Mouse (Mus musculus) limb, embryonic 15.5 days (tissue): ENCODE results near the gene Ptch2. TPM values are rescaled to one million over a fixed set of nuclear protein-coding genes. Genes with fewer than 3 reads are reported as not detected.
A peak's percentile ranks its signal among the peaks of the same experiment; 100 is the strongest.

Experiments
- ATAC-seq: fragments of 200-750 bp; cut with Nextera tagmentation; 2 replicates; pipeline ENCODE4 v1.8.0; 2017; ENCODE audit warnings: low read depth, moderate TSS enrichment; ENCODE audit not compliant: insufficient number of reproducible peaks, low FRiP score, low TSS enrichment
- H3K27ac ChIP-seq: fragments of 300-500 bp; sonication (generic); 2 replicates; pipeline ENCODE4 v1.5.1; 2015; ENCODE audit warnings: moderate library complexity, mild to moderate bottlenecking, inconsistent platforms
- H3K27me3 ChIP-seq: fragments of 300-500 bp; sonication (generic); 2 replicates; pipeline ENCODE4 v1.6.1; 2015; ENCODE audit warnings: inconsistent platforms
- H3K36me3 ChIP-seq: fragments of 300-500 bp; sonication (generic); 2 replicates; pipeline ENCODE4 v1.6.1; 2015; ENCODE audit warnings: inconsistent platforms
- H3K4me1 ChIP-seq: fragments of 300-500 bp; sonication (generic); 2 replicates; pipeline ENCODE4 v1.6.1; 2015; ENCODE audit warnings: inconsistent platforms
- H3K4me2 ChIP-seq: fragments of 300-500 bp; sonication (generic); 2 replicates; pipeline ENCODE4 v1.6.1; 2015; ENCODE audit warnings: mild to moderate bottlenecking, inconsistent platforms
- H3K4me3 ChIP-seq: fragments of 300-500 bp; sonication (generic); 2 replicates; pipeline ENCODE4 v1.5.1; 2015; ENCODE audit warnings: mild to moderate bottlenecking, inconsistent platforms
- H3K9ac ChIP-seq: fragments of 300-500 bp; sonication (generic); 2 replicates; pipeline ENCODE4 v1.6.1; 2015; ENCODE audit warnings: inconsistent platforms
- H3K9me3 ChIP-seq: fragments of 300-500 bp; sonication (generic); 2 replicates; pipeline ENCODE4 v1.6.1; 2016; ENCODE audit warnings: inconsistent platforms
- WGBS: fragments of 180-500 bp; shearing (Covaris S2); methylation state at CpG from one replicate; pipeline ENCODE4 v1.1.7; 2015; 5-methylcytosine and 5-hydroxymethylcytosine counted together
- polyA plus RNA-seq: library from polyadenylated mRNA; unstranded; fragments of >200 nt; fragmentation: Nextera tagmentation; extraction: Ambion mirVana; gene quantifications from 2 replicates; pipeline ENCODE4 v1.2.1, GENCODE M21; 2015

Gene Ptch2
- polyA plus RNA-seq: 13.7 and 15.8 TPM in 2 replicates

DNA sequence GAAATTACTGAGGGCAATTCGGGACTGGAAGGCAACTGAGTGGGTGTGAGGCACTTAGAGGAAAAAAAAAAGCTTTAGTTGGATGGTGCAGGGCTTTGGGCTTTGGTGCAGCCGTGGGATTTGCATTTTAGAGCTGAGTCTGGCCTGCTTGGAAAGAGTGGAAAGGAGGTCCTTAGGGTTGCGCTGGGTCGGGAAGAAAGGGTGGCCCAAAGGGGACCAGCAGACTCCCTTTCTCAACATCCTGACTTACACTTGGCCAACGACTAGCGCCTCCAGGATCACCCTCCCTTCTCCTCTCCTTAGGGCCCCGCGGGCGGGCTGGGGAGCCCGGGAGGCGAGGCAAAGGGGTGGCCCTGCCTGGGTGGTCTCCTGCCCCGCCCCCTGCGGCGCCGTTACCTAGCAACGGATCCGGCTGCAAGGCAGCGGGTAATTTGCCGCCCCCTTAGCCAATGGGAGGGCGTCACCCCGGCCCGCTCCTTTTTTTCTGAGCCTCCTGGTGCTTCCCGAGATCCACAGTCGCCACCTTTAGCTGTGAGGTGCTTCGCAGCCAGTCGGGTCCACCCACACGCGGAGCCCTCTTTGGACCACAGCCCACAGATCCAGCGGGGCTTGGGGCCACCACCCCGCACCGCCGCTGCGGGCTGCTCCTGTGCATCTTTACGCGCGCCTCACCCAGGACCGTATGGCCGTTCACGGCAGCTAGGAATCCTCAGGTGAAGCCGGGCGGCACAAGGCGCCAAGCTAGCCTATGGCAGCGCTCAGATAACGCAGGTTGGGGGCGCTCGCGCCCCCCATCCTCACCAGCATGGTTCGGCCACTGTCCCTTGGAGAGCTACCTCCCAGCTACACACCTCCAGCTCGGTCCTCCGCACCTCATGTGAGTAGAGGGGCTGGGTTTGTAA is at the start of gene Ptch2:
TSS of gene Ptch2 (plus strand) at position 525 of the 902 bp plus-strand sequence.
- peak within 1 kb of the TSS; percentile 95 for H3K4me2 ChIP-seq
- H3K27me3 ChIP-seq: no peaks in the 10 kb centered on the region
- peak; percentile 83 for ATAC-seq
- H3K9ac ChIP-seq: peak within 1 kb of the TSS; percentile 60
- peaks cover 3% of the 10 kb centered on the region; the same call in 1 of the 2 replicates for H3K36me3 ChIP-seq
- H3K9me3 ChIP-seq: no peaks in the 10 kb centered on the region
- H3K4me1 ChIP-seq: peaks cover 37% of the 10 kb centered on the region
- H3K4me3 ChIP-seq: peak within 1 kb of the TSS; percentile 65
- H3K27ac ChIP-seq: peak within 1 kb of the TSS; percentile 84
- WGBS: 1% methylated on average over 50 of the region's 50 CpGs

DNA sequence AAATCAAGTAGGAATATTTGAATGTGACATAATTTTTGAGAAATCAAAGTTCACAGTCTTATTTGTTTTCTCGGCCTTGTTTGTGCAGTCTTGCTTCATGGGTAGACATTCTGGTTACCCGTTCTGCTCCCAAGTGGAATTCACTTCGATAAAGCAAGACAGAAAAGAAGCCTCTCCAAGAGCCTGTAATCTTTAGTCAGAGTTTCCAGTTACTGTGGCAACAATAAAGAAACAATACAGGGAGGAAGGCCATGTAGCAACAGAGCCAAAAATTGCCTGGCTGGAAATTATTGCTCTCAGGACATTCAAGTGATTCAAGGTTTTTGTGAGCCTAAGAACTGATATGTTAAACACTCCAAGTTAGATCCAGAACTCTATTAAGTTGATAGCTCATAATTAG is 47.0 kb upstream of the Ptch2 start:
- H3K9ac ChIP-seq: no peak overlapping the region

DNA sequence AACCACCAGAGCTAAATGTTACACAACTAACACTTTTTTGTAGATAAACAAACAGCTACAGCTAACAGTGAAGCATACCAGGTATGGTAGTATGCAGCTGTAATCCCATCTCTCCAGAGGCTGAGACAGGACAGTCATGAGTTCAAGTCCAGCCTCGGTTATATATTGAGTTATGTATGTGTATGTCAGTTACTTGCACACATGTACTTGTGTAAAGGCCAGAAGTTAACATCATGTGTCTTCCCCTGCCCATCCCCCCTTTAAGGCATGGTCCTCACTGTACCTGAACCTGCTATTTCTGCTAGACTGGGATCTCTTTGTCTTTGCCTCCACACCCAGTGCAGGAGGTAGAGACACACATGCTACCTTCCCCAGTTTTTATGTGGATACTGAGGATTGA is 46.4 kb upstream of the Ptch2 start:
- Histone ChIP-seq H3K4me1 (peaks cover 3% of the 10 kb centered on the region; the same call in 1 of the 2 replicates), H3K27ac (peak overlapping the region; percentile 47; the same call in 1 of the 2 replicates), H3K9ac (no peak overlapping the region), H3K4me3 (no peak overlapping the region), H3K36me3 (peaks cover 17% of the 10 kb centered on the region), H3K27me3 (no peaks in the 10 kb centered on the region), H3K4me2 (no peak overlapping the region), H3K9me3 (no peaks in the 10 kb centered on the region)
- ATAC-seq: no peak
- 95% methylated on average over 1 of the region's 1 CpGs for WGBS

More for the DNA sequence above, 47.0 kb upstream of the Ptch2 start:
- 61% methylated on average over 3 of the region's 3 CpGs for WGBS
- Histone ChIP-seq H3K36me3 (peaks cover 19% of the 10 kb centered on the region), H3K4me1 (peaks cover under 1% of the 10 kb centered on the region; the same call in 1 of the 2 replicates), H3K27ac (peak overlapping the region; percentile 47), H3K27me3 (no peaks in the 10 kb centered on the region), H3K9me3 (no peaks in the 10 kb centered on the region), H3K4me2 (no peak overlapping the region), H3K4me3 (no peak overlapping the region)
- ATAC-seq: no peak; the same call in 1 of the 2 replicates

DNA sequence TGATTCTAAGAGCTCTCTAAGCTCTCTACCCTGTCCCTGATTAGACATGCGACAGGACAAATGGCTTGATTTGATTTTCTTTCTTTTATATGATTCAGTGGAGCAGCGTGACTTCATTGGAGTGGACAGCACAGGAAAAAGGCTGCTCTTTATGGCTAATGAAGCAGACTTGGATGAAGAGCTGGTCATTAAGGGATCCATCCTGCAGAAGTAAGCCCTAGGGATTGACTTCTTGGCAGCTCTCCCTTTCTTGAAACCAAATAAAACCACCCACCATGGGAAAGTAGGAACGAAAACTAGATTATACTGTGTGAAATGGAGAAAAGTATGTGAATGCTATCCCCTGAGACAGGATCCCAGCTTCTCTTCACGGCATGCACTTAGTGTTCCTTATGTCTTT is 43.2 kb upstream of the Ptch2 start:
- no peaks in the 10 kb centered on the region for H3K27me3 ChIP-seq
- peak; percentile 44; the same call in 1 of the 2 replicates for ATAC-seq
- no peak overlapping the region for H3K9ac ChIP-seq
- no peaks in the 10 kb centered on the region for H3K9me3 ChIP-seq
- peaks cover 3% of the 10 kb centered on the region; the same call in 1 of the 2 replicates for H3K4me1 ChIP-seq
- H3K4me2 ChIP-seq: no peak overlapping the region
- H3K4me3 ChIP-seq: no peak overlapping the region
- 0 out of 2 replicates have a peak overlapping the region, but pooled peaks have one; percentile 35 for H3K27ac ChIP-seq
- H3K36me3 ChIP-seq: peaks cover 14% of the 10 kb centered on the region
- 61% methylated on average over 4 of the region's 4 CpGs for WGBS

DNA sequence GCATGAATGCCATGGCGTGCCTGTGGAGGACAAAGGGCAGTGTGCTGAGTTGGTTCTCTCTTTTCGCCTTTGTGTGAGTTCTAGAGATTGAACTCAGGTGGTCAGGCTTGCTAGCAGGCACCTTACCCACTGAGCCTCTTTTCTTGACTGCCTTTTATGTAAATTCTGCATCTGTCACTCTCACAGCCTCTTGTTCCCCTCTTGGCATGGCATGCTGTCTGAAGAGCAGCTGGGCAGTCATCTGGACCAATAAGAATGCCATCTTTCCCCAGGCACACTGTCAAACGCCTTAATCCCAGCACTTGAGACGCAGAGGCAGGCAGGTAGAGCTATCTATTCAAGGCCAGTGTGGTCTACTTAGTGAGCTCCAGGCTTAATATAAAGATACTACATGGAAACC is 41.9 kb upstream of the Ptch2 start:
- Histone ChIP-seq H3K27me3 (no peaks in the 10 kb centered on the region), H3K27ac (peak overlapping the region; percentile 44; the same call in 1 of the 2 replicates), H3K4me3 (no peak overlapping the region), H3K9me3 (no peaks in the 10 kb centered on the region), H3K36me3 (peaks cover 18% of the 10 kb centered on the region), H3K4me1 (peaks cover 3% of the 10 kb centered on the region; the same call in 1 of the 2 replicates), H3K4me2 (no peak overlapping the region), H3K9ac (no peak overlapping the region)
- no peak for ATAC-seq
- WGBS: 88% methylated on average over 4 of the region's 4 CpGs

DNA sequence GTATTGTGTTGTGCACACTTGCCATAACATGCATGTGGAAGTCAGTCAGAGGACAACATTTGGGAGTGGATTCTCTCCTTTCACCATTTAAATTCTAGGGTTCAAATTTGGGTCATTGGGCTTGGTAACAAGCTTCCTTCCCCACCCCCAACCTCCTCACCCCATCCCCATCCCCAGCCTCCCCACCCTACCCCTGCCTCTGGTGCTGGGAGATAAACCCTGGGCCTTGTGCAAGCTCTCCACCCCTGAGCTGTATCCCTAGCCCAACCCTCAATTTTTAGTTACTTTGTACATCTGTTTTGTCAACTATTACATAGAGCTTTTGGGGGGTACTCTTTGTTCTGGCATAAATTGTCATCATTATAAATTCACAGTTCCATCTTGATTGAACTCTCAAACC is 39.8 kb upstream of the Ptch2 start:
- Histone ChIP-seq H3K4me2 (no peak overlapping the region), H3K9ac (no peak overlapping the region), H3K4me1 (peaks cover 3% of the 10 kb centered on the region; the same call in 1 of the 2 replicates), H3K27me3 (no peaks in the 10 kb centered on the region), H3K36me3 (peaks cover 10% of the 10 kb centered on the region; the same call in 1 of the 2 replicates), H3K27ac (no peak overlapping the region), H3K4me3 (no peak overlapping the region), H3K9me3 (no peaks in the 10 kb centered on the region)
- no peak for ATAC-seq

GRCm38 (mm10) chr4:117056514-117056913 is 39.4 kb upstream of the Ptch2 start:
- 89% methylated on average over 2 of the region's 2 CpGs for WGBS
- no peak overlapping the region for H3K27ac ChIP-seq
- no peak for ATAC-seq

DNA sequence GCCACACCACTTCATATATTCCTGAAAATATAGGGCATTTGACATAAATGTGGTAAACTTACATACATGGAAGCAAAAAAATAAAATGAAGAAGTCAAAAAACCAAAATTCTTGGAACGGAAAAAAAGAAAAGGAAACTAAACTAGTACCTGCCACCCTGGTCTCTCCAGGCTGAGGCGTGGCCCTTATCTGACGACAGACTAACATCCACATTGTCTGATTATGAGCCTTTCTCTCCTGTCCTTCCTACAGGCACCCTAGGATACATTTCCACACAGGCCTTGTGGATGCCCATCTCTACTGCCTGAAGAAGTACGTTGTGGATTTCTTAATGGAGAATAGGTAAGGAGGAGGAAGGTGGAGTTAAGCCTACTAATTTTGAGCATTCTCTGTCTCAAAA is 37.4 kb upstream of the Ptch2 start:
- no peak for ATAC-seq
- Histone ChIP-seq H3K9me3 (no peaks in the 10 kb centered on the region), H3K4me2 (no peak overlapping the region), H3K9ac (no peak overlapping the region), H3K4me1 (peaks cover 3% of the 10 kb centered on the region; the same call in 1 of the 2 replicates), H3K36me3 (peaks cover 20% of the 10 kb centered on the region), H3K27me3 (no peaks in the 10 kb centered on the region), H3K27ac (no peak overlapping the region), H3K4me3 (no peak overlapping the region)
- 89% methylated on average over 4 of the region's 4 CpGs for WGBS

More at GRCm38 (mm10) chr4:117056514-117056913, 39.4 kb upstream of the Ptch2 start:
- Histone ChIP-seq H3K4me2 (no peak overlapping the region), H3K9ac (no peak overlapping the region), H3K4me1 (peaks cover 3% of the 10 kb centered on the region; the same call in 1 of the 2 replicates), H3K9me3 (no peaks in the 10 kb centered on the region), H3K27me3 (no peaks in the 10 kb centered on the region), H3K4me3 (no peak overlapping the region), H3K36me3 (peaks cover 12% of the 10 kb centered on the region)

DNA sequence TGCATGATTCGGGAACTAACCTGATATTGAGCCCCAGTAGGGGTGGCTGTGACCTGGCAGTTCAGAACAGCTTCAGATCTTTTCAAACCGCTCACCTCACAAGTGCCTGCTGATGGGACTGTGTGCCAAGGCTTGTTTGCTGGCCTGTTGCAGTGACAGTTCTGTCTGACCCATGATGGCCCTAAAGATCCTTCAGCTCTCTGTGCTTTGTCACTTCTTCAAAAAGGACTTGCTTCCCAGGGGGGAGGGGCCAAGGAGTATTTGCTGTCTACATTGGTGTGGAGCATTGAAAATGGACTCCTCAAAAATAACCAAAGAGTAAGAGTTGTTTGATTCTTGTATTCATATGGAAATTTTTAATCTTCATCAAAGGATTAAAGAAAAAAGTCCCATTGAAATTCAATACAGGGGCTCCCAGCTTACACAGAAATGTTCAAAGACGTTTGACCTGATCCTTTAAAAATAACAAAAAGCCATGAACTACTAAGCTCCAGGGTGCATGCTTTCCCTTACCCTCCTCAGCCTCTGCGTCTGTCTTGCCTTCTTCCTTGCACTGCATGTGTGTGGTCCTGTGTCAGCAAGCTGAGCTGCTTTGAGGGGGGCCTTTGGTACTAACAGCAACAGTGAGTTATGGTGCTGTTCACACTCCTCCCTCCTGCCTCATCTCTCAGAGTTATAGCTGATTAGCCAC is 33.0 kb upstream of the Ptch2 start:
- Histone ChIP-seq H3K27ac (no peak overlapping the region), H3K4me1 (no peaks in the 10 kb centered on the region), H3K4me2 (no peak overlapping the region), H3K9me3 (no peaks in the 10 kb centered on the region), H3K4me3 (no peak overlapping the region), H3K9ac (no peak overlapping the region), H3K27me3 (no peaks in the 10 kb centered on the region), H3K36me3 (peaks cover 36% of the 10 kb centered on the region)
- no peak for ATAC-seq
- 66% methylated on average over 4 of the region's 4 CpGs for WGBS

- no peaks in the 10 kb centered on the region for H3K9me3 ChIP-seq
- H3K36me3 ChIP-seq: peaks cover 68% of the 10 kb centered on the region
- no peak overlapping the region for H3K4me3 ChIP-seq
- H3K27me3 ChIP-seq: no peaks in the 10 kb centered on the region
- ATAC-seq: no peak
- H3K4me1 ChIP-seq: no peaks in the 10 kb centered on the region
- no peak overlapping the region for H3K4me2 ChIP-seq
- WGBS: 90% methylated on average over 7 of the region's 7 CpGs
- H3K9ac ChIP-seq: no peak overlapping the region
- no peak overlapping the region for H3K27ac ChIP-seq
Measured at GRCm38 (mm10) chr4:117068035-117068434, 27.8 kb upstream of the Ptch2 start.

GRCm38 (mm10) chr4:117069647-117070046 is 26.2 kb upstream of the Ptch2 start:
- Histone ChIP-seq H3K4me1 (no peaks in the 10 kb centered on the region), H3K9me3 (no peaks in the 10 kb centered on the region), H3K27ac (no peak overlapping the region), H3K36me3 (peaks cover 73% of the 10 kb centered on the region), H3K4me2 (no peak overlapping the region), H3K9ac (no peak overlapping the region), H3K4me3 (no peak overlapping the region), H3K27me3 (no peaks in the 10 kb centered on the region)
- WGBS: 92% methylated on average over 1 of the region's 1 CpGs
- ATAC-seq: no peak

GRCm38 (mm10) chr4:117070624-117071023 is 25.3 kb upstream of the Ptch2 start:
- Histone ChIP-seq H3K4me1 (no peaks in the 10 kb centered on the region), H3K27me3 (no peaks in the 10 kb centered on the region)
- ATAC-seq: no peak

More at GRCm38 (mm10) chr4:117070624-117071023, 25.3 kb upstream of the Ptch2 start:
- Histone ChIP-seq H3K4me2 (no peak overlapping the region), H3K9me3 (no peaks in the 10 kb centered on the region), H3K36me3 (peaks cover 77% of the 10 kb centered on the region), H3K4me3 (no peak overlapping the region), H3K9ac (no peak overlapping the region), H3K27ac (no peak overlapping the region)
- WGBS: 89% methylated on average over 4 of the region's 4 CpGs
